Mouse (Mus musculus) neural tube, embryonic 12.5 days (tissue): Measurements from ENCODE around the gene 4930432M17Rik. TPM values are rescaled to one million over a fixed set of nuclear protein-coding genes. Genes with fewer than 3 reads are reported as not detected.

Source experiments
- ATAC-seq: fragments of 200-750 bp; cut with Nextera tagmentation; 2 replicates; pipeline ENCODE4 v1.8.0; 2017; ENCODE audit warnings: low read depth, mild to moderate bottlenecking, moderate TSS enrichment, moderate library complexity; ENCODE audit not compliant: low FRiP score
- H3K27ac ChIP-seq: fragments of 300-500 bp; sonication (generic); 2 replicates; pipeline ENCODE4 v1.5.1; 2016
- H3K27me3 ChIP-seq: fragments of 300-500 bp; sonication (generic); replicated peaks from 2 replicates; pipeline ENCODE4 v1.6.1; 2016; ENCODE audit warnings: mild to moderate bottlenecking
- H3K36me3 ChIP-seq: fragments of 300-500 bp; sonication (generic); 2 replicates; pipeline ENCODE4 v1.6.1; 2016; ENCODE audit warnings: mild to moderate bottlenecking
- H3K4me1 ChIP-seq: fragments of 300-500 bp; sonication (generic); 2 replicates; pipeline ENCODE4 v1.6.1; 2016
- H3K4me2 ChIP-seq: fragments of 300-500 bp; sonication (generic); replicated peaks from 2 replicates; pipeline ENCODE4 v1.6.1; 2016; ENCODE audit warnings: mild to moderate bottlenecking
- H3K4me3 ChIP-seq: fragments of 300-500 bp; sonication (generic); 2 replicates; pipeline ENCODE4 v1.5.1; 2016
- H3K9ac ChIP-seq: fragments of 300-500 bp; sonication (generic); 2 replicates; pipeline ENCODE4 v1.6.1; 2016; ENCODE audit warnings: mild to moderate bottlenecking
- H3K9me3 ChIP-seq: fragments of 300-500 bp; sonication (generic); 2 replicates; pipeline ENCODE4 v1.6.1; 2016; ENCODE audit warnings: mild to moderate bottlenecking
- WGBS: fragments of 180-500 bp; shearing (Covaris S2); methylation state at CpG from one replicate; pipeline ENCODE4 v1.1.7; 2016; 5-methylcytosine and 5-hydroxymethylcytosine counted together
- polyA plus RNA-seq: library from polyadenylated mRNA; unstranded; fragments of >200 nt; fragmentation: Nextera tagmentation; extraction: Ambion mirVana; gene quantifications from 2 replicates; pipeline ENCODE4 v1.2.1, GENCODE M21; 2016

Gene 4930432M17Rik
- polyA plus RNA-seq, 1 experiment from 2014 or later = not detected

GRCm38 (mm10) chr3:121680187-121680586 is 9.6 kb downstream of the 4930432M17Rik start:
- no peaks in the 10 kb centered on the region for H3K4me1 ChIP-seq
- no peak overlapping the region for H3K9ac ChIP-seq
- no peak overlapping the region for H3K27ac ChIP-seq
- no peaks in the 10 kb centered on the region for H3K27me3 ChIP-seq
- no peak overlapping the region for H3K4me2 ChIP-seq
- WGBS = 80% methylated on average over 3 of the region's 3 CpGs
- no peaks in the 10 kb centered on the region for H3K9me3 ChIP-seq
- no peak for ATAC-seq
- no peak overlapping the region for H3K4me3 ChIP-seq
- H3K36me3 ChIP-seq = no peaks in the 10 kb centered on the region

DNA sequence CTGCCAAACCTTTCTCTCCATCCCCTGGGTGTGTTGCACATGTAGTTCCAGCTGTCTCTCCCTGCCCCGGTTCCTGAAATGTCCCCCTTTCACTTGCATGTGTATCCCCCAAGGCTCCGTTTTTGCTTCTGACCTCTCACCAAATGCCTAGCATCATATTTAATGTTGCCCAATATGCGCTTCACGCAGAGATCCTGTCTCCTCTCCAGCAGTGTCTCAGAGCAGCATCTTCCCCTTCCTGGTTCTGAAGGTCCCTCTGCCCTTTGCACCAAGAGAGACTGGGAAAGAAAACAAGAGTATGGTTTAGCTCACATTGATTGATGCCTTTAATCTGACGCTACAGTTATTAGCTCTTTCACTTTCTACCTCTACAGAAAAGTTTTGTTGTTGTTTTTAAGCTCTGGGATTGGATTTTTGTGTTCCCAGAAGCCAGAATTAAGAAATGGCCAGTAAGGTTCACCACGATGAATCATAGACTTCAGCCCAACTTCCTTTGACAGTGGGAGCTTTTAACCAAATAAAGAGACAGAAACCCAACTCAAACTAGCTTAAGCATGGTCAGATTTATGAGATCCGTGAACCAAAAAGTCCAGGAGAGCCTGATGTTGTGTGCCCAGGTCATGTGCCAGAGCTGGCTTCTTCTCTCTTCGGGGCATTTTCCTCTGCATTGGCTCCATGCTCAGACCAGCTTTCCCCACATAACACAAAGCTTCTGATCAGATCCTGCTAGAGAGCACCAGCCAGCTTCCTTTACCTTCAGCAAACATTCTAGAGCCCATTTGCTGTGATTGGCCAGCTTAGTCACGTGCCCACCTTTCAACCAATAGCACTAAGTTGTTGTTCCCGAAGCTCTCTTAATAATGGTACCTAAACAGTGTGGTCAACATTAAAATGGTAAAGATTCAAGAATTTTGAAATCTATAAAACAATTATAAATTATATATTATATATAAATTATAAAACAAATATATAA is 12.2 kb downstream of the 4930432M17Rik start:
- 89% methylated on average over 10 of the region's 10 CpGs for WGBS
- Histone ChIP-seq H3K9me3 (no peaks in the 10 kb centered on the region), H3K36me3 (no peaks in the 10 kb centered on the region), H3K4me3 (no peak overlapping the region), H3K4me2 (no peak overlapping the region), H3K9ac (no peak overlapping the region), H3K27me3 (no peaks in the 10 kb centered on the region), H3K27ac (no peak overlapping the region), H3K4me1 (no peaks in the 10 kb centered on the region)
- ATAC-seq = no peak

DNA sequence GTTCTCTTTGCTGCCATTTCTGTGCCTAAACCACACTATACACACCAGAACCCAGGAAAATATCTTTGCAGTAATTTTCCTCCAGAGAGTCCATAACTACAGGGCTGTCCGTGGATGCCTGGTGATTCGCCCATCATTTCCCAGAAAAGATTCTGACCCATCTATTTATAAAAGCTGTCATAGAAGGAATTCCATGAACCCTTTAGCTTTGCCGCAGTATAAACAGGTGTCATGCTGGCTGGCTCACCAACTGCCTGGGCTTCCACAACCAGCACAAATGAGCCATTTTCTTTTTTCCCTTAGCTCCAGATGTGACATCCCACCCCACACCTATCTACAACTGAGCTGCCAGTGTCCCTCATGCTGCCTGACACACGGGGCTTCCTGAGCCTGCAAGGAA is 14.0 kb downstream of the 4930432M17Rik start:
- no peak for ATAC-seq
- Histone ChIP-seq H3K4me3 (no peak overlapping the region), H3K27ac (no peak overlapping the region), H3K4me2 (no peak overlapping the region), H3K9ac (no peak overlapping the region), H3K36me3 (no peaks in the 10 kb centered on the region), H3K27me3 (no peaks in the 10 kb centered on the region), H3K9me3 (no peaks in the 10 kb centered on the region), H3K4me1 (no peaks in the 10 kb centered on the region)
- 73% methylated on average over 4 of the region's 4 CpGs for WGBS

DNA sequence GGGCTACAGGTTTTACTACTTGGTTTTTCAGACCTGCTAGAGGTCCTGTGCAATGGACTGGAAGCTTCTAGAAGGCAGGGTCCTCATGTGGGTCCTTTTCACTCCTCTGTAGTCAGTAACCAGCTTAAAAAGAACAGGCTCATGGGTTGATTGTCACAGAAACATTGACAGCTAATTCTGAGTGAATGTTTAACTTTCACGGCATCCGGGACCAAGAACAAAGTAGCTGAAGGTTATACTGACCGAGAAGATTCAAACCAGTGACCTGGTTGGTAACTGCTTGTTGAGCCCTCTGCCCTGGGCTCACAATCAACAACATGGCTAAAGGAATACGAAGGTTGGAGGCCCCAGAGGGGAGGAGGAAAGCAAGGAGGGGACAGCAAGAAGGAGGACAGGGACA is 14.4 kb downstream of the 4930432M17Rik start:
- no peak overlapping the region for H3K27ac ChIP-seq
- no peaks in the 10 kb centered on the region for H3K4me1 ChIP-seq
- H3K36me3 ChIP-seq = no peaks in the 10 kb centered on the region
- no peak overlapping the region for H3K9ac ChIP-seq
- no peaks in the 10 kb centered on the region for H3K27me3 ChIP-seq
- no peak for ATAC-seq
- H3K9me3 ChIP-seq = no peaks in the 10 kb centered on the region
- WGBS = 79% methylated on average over 4 of the region's 4 CpGs
- H3K4me3 ChIP-seq = no peak overlapping the region
- H3K4me2 ChIP-seq = no peak overlapping the region

DNA sequence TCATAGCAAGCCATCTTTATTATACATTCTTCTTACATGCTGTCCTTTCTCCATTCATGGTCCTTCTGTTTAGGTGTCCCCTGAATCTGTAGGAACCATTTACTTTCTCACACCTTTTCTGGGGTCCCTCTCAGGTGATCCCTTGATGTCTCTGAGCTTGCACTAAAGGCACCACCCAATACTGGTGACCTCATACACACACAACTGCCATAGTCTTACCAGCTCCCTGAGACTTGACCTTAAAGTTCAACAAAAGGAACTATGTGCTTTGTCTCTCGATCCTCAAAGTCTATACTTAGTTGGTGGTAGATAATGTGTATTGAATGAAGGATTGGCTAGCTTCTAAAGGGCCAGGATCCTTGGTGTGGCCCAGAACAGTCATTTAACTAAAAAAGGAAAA is 15.4 kb downstream of the 4930432M17Rik start:
- H3K4me3 ChIP-seq = no peak overlapping the region
- H3K4me2 ChIP-seq = no peak overlapping the region
- H3K9me3 ChIP-seq = no peaks in the 10 kb centered on the region
- no peak for ATAC-seq
- H3K4me1 ChIP-seq = no peaks in the 10 kb centered on the region
- no peak overlapping the region for H3K27ac ChIP-seq
- WGBS = 80% methylated on average over 1 of the region's 1 CpGs
- H3K36me3 ChIP-seq = no peaks in the 10 kb centered on the region
- H3K27me3 ChIP-seq = no peaks in the 10 kb centered on the region
- H3K9ac ChIP-seq = no peak overlapping the region

DNA sequence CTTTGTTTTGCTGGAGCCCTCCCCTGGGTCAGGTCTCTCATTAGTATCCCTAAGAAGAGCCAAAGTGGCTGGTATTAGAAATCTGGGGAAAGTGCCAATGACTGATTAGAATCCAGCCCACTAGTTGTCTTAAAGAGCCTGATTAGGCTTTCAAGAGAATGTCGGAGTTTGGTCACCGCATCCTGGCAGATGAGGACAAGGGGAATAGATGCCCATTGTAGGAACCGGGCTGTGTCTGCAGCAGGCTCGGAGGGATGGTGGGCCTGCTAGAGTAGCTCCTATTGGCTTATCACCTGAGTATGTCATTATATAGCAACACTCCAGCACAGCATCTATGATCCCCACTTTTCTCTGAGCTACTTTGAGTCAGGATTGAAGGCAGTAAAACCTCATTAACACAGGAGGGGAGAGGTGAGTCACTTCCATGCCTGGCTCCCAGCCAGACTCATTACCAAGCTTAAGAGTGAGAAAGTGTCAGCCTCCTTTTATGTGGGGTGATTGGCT is 15.9 kb downstream of the 4930432M17Rik start:
- no peak for ATAC-seq
- H3K4me2 ChIP-seq = no peak overlapping the region
- H3K4me3 ChIP-seq = no peak overlapping the region
- H3K9ac ChIP-seq = no peak overlapping the region
- no peaks in the 10 kb centered on the region for H3K9me3 ChIP-seq
- H3K27me3 ChIP-seq = no peaks in the 10 kb centered on the region
- H3K27ac ChIP-seq = no peak overlapping the region
- no peaks in the 10 kb centered on the region for H3K36me3 ChIP-seq
- H3K4me1 ChIP-seq = no peaks in the 10 kb centered on the region
- WGBS = 58% methylated on average over 4 of the region's 4 CpGs

DNA sequence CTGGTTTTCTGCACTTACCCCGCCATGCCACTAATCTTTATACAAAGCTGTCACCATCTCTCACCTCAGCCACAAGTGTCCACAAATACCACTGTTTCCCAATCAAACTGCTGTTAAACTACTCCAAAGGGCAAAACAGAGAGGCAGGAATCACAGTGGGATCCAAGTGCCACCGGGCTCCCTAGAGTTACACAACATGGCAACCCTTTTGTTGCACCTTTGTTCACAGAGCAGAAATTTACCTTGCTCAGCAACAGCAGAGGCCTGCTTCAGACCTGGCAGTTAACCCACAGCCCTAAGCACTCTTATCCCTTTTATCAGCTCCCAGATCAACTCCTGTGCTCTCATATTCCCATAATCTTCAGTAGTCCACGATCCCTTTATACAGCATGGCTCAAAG is 17.2 kb downstream of the 4930432M17Rik start:
- H3K4me2 ChIP-seq = no peak overlapping the region
- no peak overlapping the region for H3K27ac ChIP-seq
- 90% methylated on average over 3 of the region's 3 CpGs for WGBS

GRCm38 (mm10) chr3:121689029-121689428 is 18.5 kb downstream of the 4930432M17Rik start:
- Histone ChIP-seq H3K4me2 (no peak overlapping the region), H3K4me3 (no peak overlapping the region), H3K27me3 (no peaks in the 10 kb centered on the region), H3K9me3 (no peaks in the 10 kb centered on the region), H3K36me3 (no peaks in the 10 kb centered on the region), H3K9ac (no peak overlapping the region), H3K4me1 (no peaks in the 10 kb centered on the region), H3K27ac (no peak overlapping the region)
- ATAC-seq = no peak
- 84% methylated on average over 5 of the region's 5 CpGs for WGBS

More for the DNA sequence above, 17.2 kb downstream of the 4930432M17Rik start:
- Histone ChIP-seq H3K27me3 (no peaks in the 10 kb centered on the region), H3K9ac (no peak overlapping the region), H3K4me3 (no peak overlapping the region), H3K9me3 (no peaks in the 10 kb centered on the region), H3K4me1 (no peaks in the 10 kb centered on the region), H3K36me3 (no peaks in the 10 kb centered on the region)
- no peak for ATAC-seq

GRCm38 (mm10) chr3:121689697-121690096 is 19.1 kb downstream of the 4930432M17Rik start:
- WGBS = 95% methylated on average over 3 of the region's 3 CpGs
- Histone ChIP-seq H3K27ac (no peak overlapping the region), H3K4me1 (no peaks in the 10 kb centered on the region), H3K9me3 (no peaks in the 10 kb centered on the region), H3K4me2 (no peak overlapping the region), H3K4me3 (no peak overlapping the region), H3K9ac (no peak overlapping the region), H3K27me3 (no peaks in the 10 kb centered on the region), H3K36me3 (no peaks in the 10 kb centered on the region)
- no peak for ATAC-seq

DNA sequence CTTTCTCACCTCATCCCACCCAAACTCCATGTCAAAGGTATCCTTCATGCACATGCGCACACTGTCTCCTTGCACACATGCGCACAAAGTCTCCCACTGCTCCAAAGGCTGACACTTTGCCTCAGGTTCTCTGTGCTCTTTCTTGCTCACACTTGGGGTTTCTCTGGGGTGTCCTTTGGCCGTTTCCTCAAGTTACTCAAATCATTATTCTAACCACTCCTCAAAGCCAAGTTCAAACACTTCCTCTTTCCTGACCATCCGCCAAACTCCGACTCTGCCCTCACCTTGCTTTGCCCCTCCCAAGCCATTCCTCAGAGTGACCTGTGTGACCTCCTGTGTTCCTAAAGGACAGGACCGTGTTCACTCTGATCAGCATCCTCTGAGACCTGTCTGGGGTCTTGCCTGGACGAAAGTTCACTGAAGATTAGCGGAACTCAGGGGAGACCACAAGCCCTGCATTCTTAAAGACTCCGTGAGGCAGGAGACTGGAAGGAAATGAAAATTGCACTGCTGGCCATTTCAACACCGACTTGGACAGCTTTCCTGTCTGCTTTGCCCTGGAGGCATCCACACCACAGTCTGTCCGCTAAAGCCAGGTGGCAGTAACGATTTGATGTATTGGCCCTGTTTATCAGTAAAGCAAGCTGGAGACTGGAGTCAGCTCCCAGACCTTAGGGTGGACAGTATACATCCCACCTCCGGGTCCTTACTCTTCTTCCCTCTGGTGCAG is 22.6 kb downstream of the 4930432M17Rik start:
- no peak overlapping the region for H3K4me3 ChIP-seq
- no peaks in the 10 kb centered on the region for H3K36me3 ChIP-seq
- no peaks in the 10 kb centered on the region for H3K9me3 ChIP-seq
- WGBS = 82% methylated on average over 13 of the region's 13 CpGs
- no peak overlapping the region for H3K4me2 ChIP-seq
- H3K27me3 ChIP-seq = no peaks in the 10 kb centered on the region
- H3K9ac ChIP-seq = no peak overlapping the region
- no peak overlapping the region for H3K27ac ChIP-seq
- no peaks in the 10 kb centered on the region for H3K4me1 ChIP-seq
- ATAC-seq = no peak

- no peaks in the 10 kb centered on the region for H3K27me3 ChIP-seq
- no peak overlapping the region for H3K4me3 ChIP-seq
- H3K36me3 ChIP-seq = no peaks in the 10 kb centered on the region
- H3K4me1 ChIP-seq = no peaks in the 10 kb centered on the region
- no peak overlapping the region for H3K4me2 ChIP-seq
- no peak overlapping the region for H3K9ac ChIP-seq
- H3K27ac ChIP-seq = no peak overlapping the region
- no peak for ATAC-seq
- 89% methylated on average over 5 of the region's 5 CpGs for WGBS
- H3K9me3 ChIP-seq = no peaks in the 10 kb centered on the region
These were observed 23.2 kb downstream of the 4930432M17Rik start for GRCm38 (mm10) chr3:121693746-121694145.

GRCm38 (mm10) chr3:121697169-121697568 is 26.6 kb downstream of the 4930432M17Rik start:
- ATAC-seq = no peak
- H3K9me3 ChIP-seq = no peaks in the 10 kb centered on the region
- H3K4me1 ChIP-seq = peaks cover 23% of the 10 kb centered on the region
- no peaks in the 10 kb centered on the region for H3K27me3 ChIP-seq
- no peak overlapping the region for H3K9ac ChIP-seq
- no peak overlapping the region for H3K4me3 ChIP-seq
- no peak overlapping the region for H3K27ac ChIP-seq
- 92% methylated on average over 7 of the region's 7 CpGs for WGBS
- H3K36me3 ChIP-seq = no peaks in the 10 kb centered on the region
- H3K4me2 ChIP-seq = no peak overlapping the region
